Mouse (Mus musculus) cortical plate, adult 2 months (tissue): ENCODE data around the gene Trib3.

Source experiments
- CTCF ChIP-seq: fragments of 200-500 bp; IDR thresholded peaks from 2 replicates; pipeline ENCODE4 v1.5.1; 2011; ENCODE audit warnings: mild to moderate bottlenecking, control low read depth, low read length; ENCODE audit not compliant: insufficient read depth; ENCODE audit errors: extremely low read depth
- POLR2A ChIP-seq: fragments of 200-500 bp; IDR thresholded peaks from 2 replicates; pipeline ENCODE4 v1.6.1; 2011; ENCODE audit warnings: mild to moderate bottlenecking, low read length, control low read depth; ENCODE audit not compliant: insufficient read depth; ENCODE audit errors: extremely low read depth

DNA sequence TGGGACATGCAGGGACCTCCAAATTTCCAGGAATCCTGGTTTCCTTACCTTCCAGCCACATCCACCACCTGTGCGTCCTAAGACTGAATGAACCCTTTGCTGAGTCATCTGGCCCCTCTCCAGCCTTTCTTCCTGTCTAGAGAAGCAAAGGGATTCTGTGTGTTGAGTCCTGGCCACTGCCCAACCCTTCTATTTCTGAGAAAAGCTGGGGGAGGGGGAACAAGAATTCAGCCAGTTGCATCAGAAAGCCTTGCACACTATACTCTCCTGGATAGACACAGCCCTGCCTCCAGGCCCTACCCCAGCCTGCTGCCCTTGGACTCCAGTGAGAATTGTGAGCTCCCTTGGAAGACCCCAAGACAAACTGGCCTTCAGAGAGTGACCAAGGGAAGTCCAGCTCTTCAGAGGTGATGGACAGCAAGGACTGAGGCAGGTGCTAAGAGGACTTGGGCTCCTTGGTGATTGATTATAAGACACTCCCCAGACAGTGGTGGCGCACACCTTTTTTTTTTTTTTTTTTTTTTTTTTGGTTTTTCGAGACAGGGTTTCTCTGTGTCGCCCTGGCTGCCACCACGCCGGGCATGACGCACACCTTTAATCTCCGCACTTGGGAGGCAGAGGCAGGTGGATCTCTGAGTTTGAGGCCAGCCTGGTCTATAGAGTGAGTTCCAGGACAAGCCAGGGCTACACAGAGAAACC, 6.2 kb upstream of the Trib3 start:
- TF ChIP-seq CTCF (no peak), POLR2A (no peak)
